Mouse (Mus musculus) olfactory bulb, adult 2 months (tissue): ENCODE results near the gene Ppp3ca. TPM values are rescaled to one million over a fixed set of nuclear protein-coding genes. Genes with fewer than 3 reads are reported as not detected.

Experiments used
- H3K27ac ChIP-seq: fragments of 200-500 bp; 2 replicates; pipeline ENCODE4 v1.5.1; 2012; ENCODE audit warnings: low read depth, low read length; ENCODE audit not compliant: insufficient read depth
- H3K4me1 ChIP-seq: fragments of 200-500 bp; 2 replicates; pipeline ENCODE4 v1.6.1; 2012; ENCODE audit warnings: low read length; ENCODE audit not compliant: control insufficient read depth, insufficient read depth
- H3K4me3 ChIP-seq: fragments of 200-500 bp; 2 replicates; pipeline ENCODE4 v1.5.1; 2012; ENCODE audit warnings: mild to moderate bottlenecking, low read depth, low read length, moderate library complexity; ENCODE audit not compliant: insufficient read depth
- CTCF ChIP-seq: fragments of 200-500 bp; IDR thresholded peaks from 2 replicates; pipeline ENCODE4 v1.5.1; 2012; ENCODE audit warnings: low read depth, mild to moderate bottlenecking, low read length, moderate library complexity; ENCODE audit not compliant: insufficient read depth
- POLR2A ChIP-seq: fragments of 200-500 bp; IDR thresholded peaks from 2 replicates; pipeline ENCODE4 v1.6.1; 2012; ENCODE audit warnings: mild to moderate bottlenecking, low read depth, low read length, moderate library complexity; ENCODE audit not compliant: insufficient read depth
- WGBS: fragments of 180-500 bp; shearing (Covaris S2); methylation state at CpG from one replicate; pipeline ENCODE4 v1.1.7; 2018; 5-methylcytosine and 5-hydroxymethylcytosine counted together
- polyA plus RNA-seq: library from polyadenylated mRNA; stranded (reverse); fragments of >200 nt; gene quantifications from 2 replicates; pipeline ENCODE4 v1.2.4, GENCODE M21; 2012; ENCODE audit warnings: low replicate concordance; ENCODE audit not compliant: missing spikeins, insufficient read depth, insufficient read length

The Ppp3ca gene
- polyA plus RNA-seq, 1 experiment: not detected

DNA sequence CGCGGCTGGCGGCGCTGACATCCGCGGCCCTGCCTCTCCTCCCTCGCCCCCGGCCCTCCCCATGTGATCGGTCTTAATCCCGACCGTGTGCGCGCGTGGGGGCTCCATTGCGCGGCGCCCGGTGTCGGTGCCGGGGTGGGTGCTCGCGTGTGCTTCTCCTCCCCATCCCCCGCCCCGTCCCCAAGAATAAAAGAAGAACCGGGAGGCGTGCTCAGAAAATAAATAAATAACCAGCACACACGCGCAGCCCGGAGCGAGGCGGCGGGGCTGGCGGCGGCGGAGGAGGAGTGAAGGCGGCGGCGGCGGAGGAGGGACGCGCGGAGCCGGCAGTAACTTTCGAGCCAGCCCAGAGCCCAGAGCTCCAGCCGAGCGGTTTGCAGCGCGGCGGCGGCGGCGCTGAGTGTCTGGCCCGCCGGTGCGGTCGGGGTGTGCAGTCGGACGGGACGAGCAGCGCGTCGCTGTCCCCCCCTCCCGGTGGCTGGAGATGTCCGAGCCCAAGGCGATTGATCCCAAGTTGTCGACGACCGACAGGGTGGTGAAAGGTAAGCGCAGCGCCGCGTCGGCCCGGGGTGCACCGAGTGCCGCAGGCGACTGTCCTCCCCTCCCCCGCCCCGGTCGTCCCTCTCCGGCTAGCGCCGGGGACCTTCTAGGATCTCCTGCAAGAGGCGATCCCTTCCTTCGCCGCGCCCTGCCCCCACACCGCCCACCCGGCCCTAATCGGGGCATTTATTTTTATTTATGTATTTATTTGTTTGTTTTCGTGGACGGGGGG, 622 bp downstream of the Ppp3ca start:
- Histone ChIP-seq H3K4me1 (peaks cover 3% of the 10 kb centered on the region; the same call in 1 of the 2 replicates), H3K4me3 (peak overlapping the region; percentile 77), H3K27ac (peak overlapping the region; percentile 96)
- TF ChIP-seq CTCF: no peak
- TF ChIP-seq POLR2A: no peak; the same call in 1 of the 2 replicates
- 1% methylated on average over 92 of the region's 92 CpGs for WGBS

DNA sequence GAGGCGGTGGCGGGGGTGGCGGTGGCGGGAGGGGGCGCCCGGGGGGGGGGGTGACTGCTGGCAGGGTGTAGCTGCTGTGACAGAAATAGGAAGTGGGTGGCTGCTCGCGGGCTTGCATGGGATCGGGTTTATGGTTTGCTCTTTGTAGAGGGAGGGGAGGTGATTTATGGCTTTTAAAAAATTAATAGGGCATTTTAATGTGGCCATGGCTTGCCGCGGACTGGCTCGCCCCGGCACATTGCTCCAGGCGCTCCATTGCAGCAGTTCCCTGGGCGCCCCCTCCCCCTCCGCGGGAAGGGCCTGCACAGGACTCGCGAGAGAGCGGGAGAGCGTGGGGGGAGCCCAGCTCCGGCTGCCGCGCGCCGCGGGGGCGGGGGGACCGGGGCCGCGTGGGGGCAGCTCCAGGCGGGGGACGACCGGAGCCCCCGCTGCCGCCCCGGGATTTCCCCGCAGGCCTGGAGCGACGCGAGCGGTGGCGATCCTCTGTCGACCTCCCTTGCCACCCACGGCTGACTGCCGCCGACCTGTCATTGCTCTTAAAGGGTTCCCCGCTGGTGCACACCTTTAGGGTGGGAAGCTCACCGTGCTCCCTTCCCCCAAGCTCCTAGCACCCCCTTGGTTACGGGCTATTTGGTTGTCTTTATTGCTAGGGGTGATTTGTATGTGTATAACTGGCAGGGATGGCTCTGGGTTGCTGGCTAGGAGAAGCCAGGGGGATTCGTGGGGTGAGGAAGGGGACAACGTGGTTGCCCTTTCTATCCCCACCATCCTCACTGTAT, 1.4 kb downstream of the Ppp3ca start:
- WGBS: 1% methylated on average over 52 of the region's 52 CpGs
- Histone ChIP-seq H3K4me1 (peaks cover 3% of the 10 kb centered on the region; the same call in 1 of the 2 replicates), H3K27ac (peak overlapping the region; percentile 68), H3K4me3 (peak overlapping the region; percentile 77)
- TF ChIP-seq CTCF: no peak
- TF ChIP-seq POLR2A: no peak

DNA sequence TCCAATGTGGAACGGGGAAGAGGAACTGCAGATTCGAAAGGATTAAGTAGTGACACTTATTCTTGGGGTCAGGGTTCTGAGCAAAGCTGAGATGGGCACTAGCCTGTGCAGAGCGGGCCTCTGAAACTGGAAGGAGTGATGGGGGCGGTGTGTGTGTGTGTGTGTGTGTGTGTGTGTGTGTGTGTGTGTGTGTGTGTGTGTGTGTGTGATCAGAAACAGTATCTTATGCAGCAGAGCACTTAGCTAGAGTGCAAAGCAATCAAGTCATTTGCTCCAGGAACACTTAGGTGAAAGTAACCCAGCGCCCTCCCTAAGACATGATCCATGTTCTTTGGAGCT, 2.0 kb downstream of the Ppp3ca start:
- peak overlapping the region; percentile 26 for H3K27ac ChIP-seq
- TF ChIP-seq CTCF: no peak
- no peak for TF ChIP-seq POLR2A
- peak overlapping the region; percentile 77 for H3K4me3 ChIP-seq
- peaks cover 4% of the 10 kb centered on the region; the same call in 1 of the 2 replicates for H3K4me1 ChIP-seq
- WGBS: 5% methylated on average over 5 of the region's 5 CpGs

DNA sequence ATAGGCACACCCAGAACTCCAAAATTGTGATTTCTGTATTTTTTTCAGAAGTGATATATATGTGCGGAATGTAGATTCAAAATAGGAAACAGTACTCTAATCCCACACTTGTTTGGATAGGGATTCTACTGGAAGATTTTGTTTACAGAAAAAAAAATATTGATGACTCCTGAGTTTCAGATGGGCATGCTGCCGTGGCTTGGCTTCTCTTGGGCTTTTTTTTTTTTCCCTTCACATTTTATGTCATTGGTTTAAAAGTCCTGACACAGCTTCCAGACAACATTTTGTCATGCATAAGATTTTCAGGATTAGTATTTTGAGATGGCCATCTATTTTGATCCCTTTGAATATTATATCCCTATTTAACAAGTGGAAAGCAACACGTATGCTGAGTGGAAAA, 2.9 kb downstream of the Ppp3ca start:
- 71% methylated on average over 3 of the region's 3 CpGs for WGBS
- Histone ChIP-seq H3K27ac (no peak overlapping the region), H3K4me1 (peaks cover 4% of the 10 kb centered on the region; the same call in 1 of the 2 replicates), H3K4me3 (no peak overlapping the region)
- TF ChIP-seq CTCF (no peak), POLR2A (no peak)

DNA sequence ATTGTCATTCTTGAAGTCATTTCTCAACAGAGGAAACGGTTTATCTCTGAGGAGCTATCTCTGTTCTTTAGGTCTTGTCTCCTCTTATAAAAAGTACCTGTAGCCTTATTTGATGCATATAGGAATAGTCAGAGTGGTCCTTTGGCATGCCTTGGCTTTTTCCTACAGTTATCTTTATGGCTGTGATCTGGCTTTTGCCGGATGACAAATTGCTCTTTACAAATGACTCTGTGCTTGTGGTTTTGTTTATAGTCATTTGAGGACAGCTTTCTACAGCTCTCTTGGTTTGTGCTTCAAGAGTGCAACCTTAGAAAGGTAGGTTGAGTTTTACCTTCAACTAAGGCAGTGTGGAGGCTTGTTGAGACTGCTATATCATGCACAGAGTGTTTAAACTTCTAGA, 3.4 kb downstream of the Ppp3ca start:
- H3K27ac ChIP-seq: no peak overlapping the region
- TF ChIP-seq CTCF (no peak), POLR2A (no peak)
- H3K4me3 ChIP-seq: no peak overlapping the region
- WGBS: 72% methylated on average over 2 of the region's 2 CpGs
- peaks cover 4% of the 10 kb centered on the region; the same call in 1 of the 2 replicates for H3K4me1 ChIP-seq

DNA sequence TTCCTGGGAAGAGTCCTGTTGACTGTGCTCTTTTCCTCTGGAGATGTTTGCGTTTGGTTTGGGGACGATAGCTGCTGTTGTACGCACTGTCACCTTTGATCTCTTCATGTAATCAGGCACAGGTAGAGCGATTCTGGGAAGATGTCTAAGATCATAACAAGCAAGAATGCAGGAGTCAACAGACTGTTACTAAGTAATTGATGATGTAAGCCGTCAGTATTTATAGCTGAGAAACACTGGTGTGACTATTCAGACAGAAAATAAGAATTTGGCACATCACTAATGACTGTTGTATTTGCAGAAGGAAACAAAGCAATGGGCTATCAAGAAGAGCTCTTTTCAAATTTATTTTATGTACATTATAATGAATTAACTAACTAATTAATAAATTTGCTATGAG, 4.6 kb downstream of the Ppp3ca start:
- TF ChIP-seq POLR2A (no peak), CTCF (no peak)
- WGBS: 70% methylated on average over 5 of the region's 5 CpGs
- H3K27ac ChIP-seq: no peak overlapping the region

DNA sequence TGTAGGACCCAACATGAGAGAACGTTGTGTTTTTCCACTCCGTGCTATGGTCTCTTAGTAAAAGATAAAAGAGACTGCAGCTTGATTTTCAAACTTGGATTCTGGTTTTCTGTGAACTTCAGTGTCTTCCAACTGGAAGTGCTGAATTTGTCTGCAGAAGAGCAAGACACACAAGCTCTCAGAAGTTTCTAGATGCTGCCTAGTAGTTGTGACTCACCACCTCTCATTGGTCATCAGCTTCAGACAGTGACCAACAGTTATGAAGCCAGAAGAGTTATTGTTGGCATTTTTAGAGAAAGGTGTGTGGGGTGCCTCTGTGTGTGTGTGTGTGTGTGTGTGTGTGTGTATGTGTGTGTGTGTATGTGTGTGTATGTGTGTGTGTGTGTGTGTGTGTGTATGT, 7.1 kb downstream of the Ppp3ca start:
- peaks cover 9% of the 10 kb centered on the region for H3K4me1 ChIP-seq
- 53% methylated on average over 2 of the region's 2 CpGs for WGBS
- H3K27ac ChIP-seq: no peak overlapping the region
- no peak for TF ChIP-seq CTCF
- no peak for TF ChIP-seq POLR2A
- no peak overlapping the region for H3K4me3 ChIP-seq

More for the DNA sequence above, 4.6 kb downstream of the Ppp3ca start:
- Histone ChIP-seq H3K4me1 (0 out of 2 replicates have a peak, but pooled peaks cover 4% of the 10 kb centered on the region), H3K4me3 (no peak overlapping the region)

DNA sequence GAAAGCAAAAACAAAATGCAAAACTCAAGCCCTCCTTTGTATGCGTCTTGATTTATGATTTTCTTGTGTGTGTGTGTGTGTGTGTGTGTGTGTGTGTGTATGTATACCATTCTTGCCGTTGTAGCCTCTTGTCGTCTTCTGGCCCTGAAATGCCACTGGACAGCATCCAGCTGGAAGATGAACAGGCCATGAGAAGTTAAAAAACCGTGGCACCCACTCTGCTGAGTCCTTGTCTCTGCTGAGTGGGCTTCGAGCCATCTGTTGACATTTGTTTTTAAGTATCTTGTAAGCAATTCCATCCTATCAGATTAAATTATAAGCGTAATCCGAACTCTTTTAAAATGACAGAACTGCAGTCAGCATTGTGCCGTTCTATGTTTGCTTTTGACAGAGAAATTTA, 8.5 kb downstream of the Ppp3ca start:
- WGBS: 48% methylated on average over 8 of the region's 8 CpGs
- H3K27ac ChIP-seq: no peak overlapping the region
- no peak overlapping the region for H3K4me3 ChIP-seq
- no peak for TF ChIP-seq POLR2A
- TF ChIP-seq CTCF: no peak
- H3K4me1 ChIP-seq: peaks cover 9% of the 10 kb centered on the region

DNA sequence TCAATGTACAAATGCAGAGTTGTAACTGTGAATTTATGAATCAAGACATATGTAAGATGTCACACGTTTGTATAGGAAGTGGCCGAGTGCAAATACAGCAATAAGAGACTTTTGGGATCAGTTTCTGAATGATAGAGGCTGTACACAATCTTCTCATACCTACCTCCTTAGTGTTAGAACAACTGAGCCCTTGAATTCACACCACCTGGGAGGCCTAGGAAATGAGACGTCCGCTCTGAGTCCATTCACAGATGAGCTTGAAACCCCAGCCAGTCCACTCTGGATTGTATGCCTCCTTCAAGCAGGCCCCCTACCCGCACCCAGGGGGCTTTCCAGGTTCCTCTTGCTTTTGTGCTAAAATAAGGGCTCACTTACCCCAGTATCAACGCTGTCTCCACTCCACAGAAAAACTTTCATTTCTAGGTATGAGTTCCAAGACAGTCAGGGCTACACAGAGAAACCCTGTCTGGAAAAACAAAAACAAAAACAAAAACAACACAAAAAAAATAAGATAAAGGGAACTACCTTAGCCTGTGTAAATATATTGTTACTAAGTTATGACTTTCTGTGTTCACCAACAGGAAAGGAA, 10.1 kb downstream of the Ppp3ca start:
- no peak overlapping the region for H3K27ac ChIP-seq
- peaks cover 20% of the 10 kb centered on the region for H3K4me1 ChIP-seq
- WGBS: 74% methylated on average over 6 of the region's 6 CpGs
- H3K4me3 ChIP-seq: no peak overlapping the region
- no peak for TF ChIP-seq CTCF
- TF ChIP-seq POLR2A: no peak
